In the genomic region with DNA sequence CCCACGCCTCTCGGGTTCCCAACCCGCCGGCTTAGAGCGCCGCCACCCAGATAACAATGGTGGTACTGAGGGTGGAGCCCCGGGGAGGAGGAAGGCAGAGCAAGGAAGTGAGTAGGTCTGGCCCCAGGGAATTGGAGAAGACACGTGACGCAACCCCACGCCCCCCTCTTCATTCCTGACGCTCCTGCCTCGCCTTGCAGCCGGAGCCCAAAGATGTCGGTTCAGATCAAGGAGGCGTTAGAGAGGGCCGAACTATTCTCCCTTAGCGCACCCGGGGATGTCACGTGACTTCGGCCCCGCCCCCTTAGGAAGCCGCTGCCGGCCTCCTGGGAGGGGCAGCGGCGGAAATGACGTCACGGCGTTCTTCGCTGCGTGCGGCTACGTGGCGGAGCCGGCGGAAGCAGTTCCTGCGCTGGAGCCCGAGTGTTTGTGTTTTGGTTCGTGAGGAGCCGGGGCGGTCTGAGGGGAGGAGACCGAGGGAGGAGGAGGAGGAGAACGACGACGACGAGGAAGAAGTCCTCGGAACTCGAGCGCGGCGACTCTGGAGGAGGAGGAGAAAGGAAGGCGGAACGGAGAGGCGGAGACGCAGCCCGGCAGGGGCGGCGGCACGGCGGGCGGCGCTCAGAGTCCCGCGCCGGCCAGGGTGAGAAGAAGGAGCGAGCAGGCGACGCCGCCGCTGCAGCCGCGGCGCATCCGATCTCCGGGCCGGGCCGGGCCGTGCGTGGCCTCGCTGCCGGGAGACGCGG, we compare ENCODE assay signal across 7 mouse cellular contexts. TPM values are rescaled to one million over a fixed set of nuclear protein-coding genes. Genes with fewer than 3 reads are reported as not detected.
DNase-seq lines count a peak whose midpoint lies in the region; ATAC-seq and TF ChIP-seq lines count a peak whose summit lies in the region.

Rab5a (plus strand) TSS at position 377 of the 746 bp plus-strand sequence.

- peak within 1 kb of the TSS; percentile 95 for H3K4me3 ChIP-seq in embryonic facial prominence, embryonic 10.5 days
- H3K4me3 ChIP-seq in intestine, postnatal 0 days (ENCODE audit: low read depth, low read length), result peak within 1 kb of the TSS; percentile 95
- H3K4me3 ChIP-seq in midbrain, embryonic 12.5 days, result peak within 1 kb of the TSS; percentile 99
- H3K4me3 ChIP-seq in small intestine, adult 2 months (ENCODE audit: low read depth, low read length), result peak within 1 kb of the TSS; percentile 72

- TF ChIP-seq CTCF in intestine, postnatal 0 days (IDR thresholded peaks at IDR 0.05; ENCODE audit: low read depth), result peak; percentile 59; the same call in 1 of the 2 replicates
- no peak for TF ChIP-seq CTCF in small intestine, adult 2 months (IDR thresholded peaks at IDR 0.05; ENCODE audit: extremely low read depth, insufficient read length, insufficient replicate concordance, low read depth, low read length)

- peaks cover 23% of the 10 kb centered on the region for H3K4me1 ChIP-seq in embryonic facial prominence, embryonic 10.5 days
- H3K4me1 ChIP-seq in intestine, postnatal 0 days (replicated peaks; ENCODE audit: control insufficient read depth, insufficient read depth, low read length), result peaks cover 6% of the 10 kb centered on the region; the same call in 1 of the 2 replicates
- H3K4me1 ChIP-seq in midbrain, embryonic 12.5 days, result peaks cover 20% of the 10 kb centered on the region
- peaks cover 5% of the 10 kb centered on the region; the same call in 1 of the 2 replicates for H3K4me1 ChIP-seq in small intestine, adult 2 months (ENCODE audit: control insufficient read depth, insufficient read depth, insufficient read length, low read length)

- no peaks in the 10 kb centered on the region for H3K27me3 ChIP-seq in embryonic facial prominence, embryonic 10.5 days (replicated peaks; ENCODE audit: low read depth, poor library complexity, severe bottlenecking)
- H3K27me3 ChIP-seq in intestine, postnatal 0 days (replicated peaks; ENCODE audit: control insufficient read depth, insufficient read depth, low read length), result no peaks in the 10 kb centered on the region
- H3K27me3 ChIP-seq in midbrain, embryonic 12.5 days, result no peaks in the 10 kb centered on the region
- no peaks in the 10 kb centered on the region for H3K27me3 ChIP-seq in small intestine, adult 2 months (ENCODE audit: control insufficient read depth, insufficient read depth, low read length)

- peak; percentile 87 for TF ChIP-seq POLR2A in small intestine, adult 2 months (IDR thresholded peaks at IDR 0.05; ENCODE audit: low read depth, low read length)

- intact Hi-C loops in left cerebral cortex, postnatal 4 days (cut with DNase I), result no loop called here

- WGBS in embryonic facial prominence, embryonic 10.5 days, result under 1% methylated on average over 82 of the region's 82 CpGs
- under 1% methylated on average over 82 of the region's 82 CpGs for WGBS in intestine, postnatal 0 days
- WGBS in midbrain, embryonic 12.5 days, result 0% methylated on average over 78 of the region's 82 CpGs
- WGBS in small intestine, adult 2 months, result under 1% methylated on average over 82 of the region's 82 CpGs

- H3K4me2 ChIP-seq in intestine, postnatal 0 days (replicated peaks; ENCODE audit: low read depth), result peak within 1 kb of the TSS; percentile 87
- H3K4me2 ChIP-seq in midbrain, embryonic 12.5 days (replicated peaks), result peak within 1 kb of the TSS; percentile 86

- no peaks in the 10 kb centered on the region for H3K9me3 ChIP-seq in embryonic facial prominence, embryonic 10.5 days
- no peaks in the 10 kb centered on the region for H3K9me3 ChIP-seq in intestine, postnatal 0 days (ENCODE audit: control insufficient read depth)
- no peaks in the 10 kb centered on the region for H3K9me3 ChIP-seq in midbrain, embryonic 12.5 days

- DNase-seq in adrenal gland, postnatal 10 days, result peak; percentile 100
- DNase-seq in embryonic facial prominence, embryonic 10.5 days (ENCODE audit: low spot score), result peak; percentile 99
- peak; percentile 80 for DNase-seq in gonadal fat pad, adult 2 months (ENCODE audit: low read depth)
- peak; percentile 99 for DNase-seq in left cerebral cortex, postnatal 4 days

- H3K36me3 ChIP-seq in embryonic facial prominence, embryonic 10.5 days (replicated peaks), result peaks cover 4% of the 10 kb centered on the region; the same call in 1 of the 2 replicates
- H3K36me3 ChIP-seq in intestine, postnatal 0 days (ENCODE audit: control insufficient read depth, insufficient read depth), result no peaks in the 10 kb centered on the region
- H3K36me3 ChIP-seq in midbrain, embryonic 12.5 days, result no peaks in the 10 kb centered on the region
- H3K36me3 ChIP-seq in small intestine, adult 2 months (ENCODE audit: control insufficient read depth, insufficient read depth, low read length), result no peaks in the 10 kb centered on the region

- ATAC-seq in intestine, postnatal 0 days, result peak; percentile 96
- ATAC-seq in midbrain, embryonic 12.5 days (ENCODE audit: low FRiP score, low read depth), result peak; percentile 98

- peak within 1 kb of the TSS; percentile 98 for H3K9ac ChIP-seq in intestine, postnatal 0 days (ENCODE audit: low read depth, low read length)
- H3K9ac ChIP-seq in midbrain, embryonic 12.5 days (replicated peaks), result peak within 1 kb of the TSS; percentile 93

- peak within 1 kb of the TSS; percentile 96 for H3K27ac ChIP-seq in embryonic facial prominence, embryonic 10.5 days (replicated peaks)
- peak within 1 kb of the TSS; percentile 100 for H3K27ac ChIP-seq in intestine, postnatal 0 days (ENCODE audit: low read depth, low read length)
- H3K27ac ChIP-seq in midbrain, embryonic 12.5 days (replicated peaks), result peak within 1 kb of the TSS; percentile 98
- peak within 1 kb of the TSS; percentile 99 for H3K27ac ChIP-seq in small intestine, adult 2 months (ENCODE audit: insufficient read depth, low read depth, low read length)

RNA-seq across cellular contexts. Expression of gene Rab5a, which starts in this region (rescaled TPM):
- total RNA-seq in adrenal gland, postnatal 10 days (2021), result 10 to 100 TPM; 73.3 to 79.8 TPM
- polyA plus RNA-seq in embryonic facial prominence, embryonic 10.5 days (2016; fragmentation: Nextera tagmentation; extraction: Ambion mirVana), result 59.9 and 63.9 TPM in 2 replicates
- polyA plus RNA-seq in gonadal fat pad, adult 2 months (2012; rRNA removed), result 15.5 and 17.6 TPM in 2 replicates
- 74.6 and 77.9 TPM in 2 replicates for polyA plus RNA-seq in intestine, postnatal 0 days (2015; fragmentation: Nextera tagmentation; extraction: Ambion mirVana)
- 100 to 1,000 TPM; 108 TPM for total RNA-seq in left cerebral cortex, postnatal 4 days (2021)
- 111 and 115 TPM in 2 replicates for polyA plus RNA-seq in midbrain, embryonic 12.5 days (2016; fragmentation: Nextera tagmentation; extraction: Ambion mirVana)
- polyA plus RNA-seq in small intestine, adult 2 months (2012; rRNA removed), result 1.2 and 2.2 TPM in 2 replicates

Comparison
In these comparisons a context has a peak if more than half of its experiments do, and no peak if none do; other contexts are left out.
1. Peak in every context shown above with its lines: DNase-seq, ATAC-seq, H3K4me3 ChIP-seq and H3K27ac ChIP-seq.